Mouse (Mus musculus): ENCODE results near the gene Fbxw8.

Fbxw8 gene

DNA sequence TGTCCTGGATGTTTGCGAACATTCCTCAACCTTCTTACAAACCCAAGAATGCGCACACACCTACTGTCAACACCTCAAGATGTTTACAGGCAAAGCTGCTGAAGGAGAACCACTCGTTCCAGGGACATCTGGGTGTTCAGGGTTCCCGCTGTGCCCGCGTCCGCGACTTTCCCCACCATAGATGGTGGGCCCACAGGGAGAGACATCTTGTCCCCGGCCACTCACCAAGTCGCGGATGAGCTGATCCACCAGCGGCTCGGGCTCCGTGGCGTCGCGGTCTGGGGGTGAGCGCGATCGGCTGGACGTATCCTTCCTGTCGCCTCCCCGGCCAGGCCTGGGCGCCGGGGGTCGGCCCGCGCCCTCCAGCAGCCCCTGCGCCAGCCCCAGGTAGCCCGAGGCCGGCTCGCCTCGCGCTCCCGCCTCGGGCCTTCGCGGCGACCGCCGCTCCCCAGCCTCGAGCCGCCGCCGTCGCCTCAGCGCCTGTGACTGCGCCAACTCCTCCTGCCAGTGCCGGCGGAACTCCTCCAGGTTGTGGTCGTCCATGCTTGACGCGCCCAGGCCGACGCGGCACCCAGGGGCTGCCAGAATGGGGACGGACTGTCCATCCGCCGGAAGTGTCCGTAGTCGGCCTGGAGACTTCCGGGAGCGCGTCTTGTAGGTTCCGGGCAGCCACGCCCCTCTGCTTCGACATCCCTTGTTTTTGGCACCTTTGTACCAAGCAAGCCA lies at the start of gene Fbxw8:
Gene Fbxw8 (minus strand): TSS at position 626 of the 726 bp plus-strand sequence.
- peak; percentile 79 for DNase-seq

GRCm38 (mm10) chr5:118204675-118205440 lies 49.6 kb upstream of the Fbxw8 start:
- no peak for DNase-seq

DNA sequence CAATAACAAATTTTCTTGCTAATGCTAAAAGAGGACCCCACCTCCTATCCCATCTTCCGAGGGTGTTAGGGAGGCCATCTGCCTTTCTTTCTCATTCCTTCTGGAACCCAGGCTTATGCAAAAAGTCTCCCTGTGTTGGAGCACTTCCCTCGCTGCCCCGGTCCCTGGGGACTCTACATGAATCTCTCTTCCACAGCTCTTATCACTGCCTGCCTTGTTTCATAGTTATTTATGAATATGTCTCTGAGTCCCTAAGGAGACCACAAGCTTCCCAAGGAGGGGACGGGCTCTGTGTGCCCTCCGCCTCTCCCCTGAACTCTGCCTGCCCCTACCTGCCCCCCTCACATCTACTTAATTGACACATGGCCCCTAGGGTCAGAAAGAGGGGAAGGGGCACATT lies 44.4 kb upstream of the Fbxw8 start:
- DNase-seq: no peak

- no peak for DNase-seq
Measured at GRCm38 (mm10) chr5:118197421-118197820, 42.2 kb upstream of the Fbxw8 start.

- peak; percentile 24 for DNase-seq
Measured at GRCm38 (mm10) chr5:118192221-118192620, 37.0 kb upstream of the Fbxw8 start.

DNA sequence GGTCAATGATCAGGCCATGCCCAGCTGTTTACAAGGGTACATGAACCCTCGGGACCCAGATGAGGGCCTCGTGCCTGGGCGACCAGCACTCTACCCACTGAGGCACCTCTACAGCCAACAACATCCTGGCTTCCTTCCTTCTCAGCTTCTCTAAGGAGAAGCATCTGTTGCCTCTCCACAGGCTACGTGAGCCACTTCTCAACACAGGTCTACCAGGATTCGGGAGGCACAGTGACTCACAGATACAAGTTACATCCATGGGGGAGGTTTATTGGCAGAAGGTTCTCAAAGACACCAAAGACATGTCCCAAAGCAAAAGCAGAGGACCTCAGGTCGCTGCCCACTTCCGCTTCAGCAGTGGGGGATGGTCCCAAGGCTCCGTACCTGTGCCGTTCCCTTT lies 35.2 kb upstream of the Fbxw8 start:
- no peak for DNase-seq

DNA sequence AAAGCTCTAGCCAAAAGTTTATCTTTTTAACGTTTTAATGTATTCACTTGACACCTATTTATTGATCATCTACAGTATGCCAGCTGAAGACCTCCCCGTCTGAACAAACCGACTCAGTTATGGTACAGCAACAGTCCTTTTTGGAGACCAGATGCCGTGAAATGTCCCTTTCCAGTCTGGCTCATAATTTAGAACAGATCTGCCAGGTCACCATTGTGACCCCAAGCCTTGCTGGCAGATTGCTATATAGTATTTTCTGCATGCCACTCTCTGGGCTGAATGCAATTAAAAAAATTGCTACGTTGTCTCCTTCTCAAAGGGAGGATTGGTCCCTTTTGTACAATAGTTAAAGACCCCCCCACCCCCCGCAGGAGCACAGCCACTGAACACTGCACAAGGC lies 33.1 kb upstream of the Fbxw8 start:
- DNase-seq: no peak

DNA sequence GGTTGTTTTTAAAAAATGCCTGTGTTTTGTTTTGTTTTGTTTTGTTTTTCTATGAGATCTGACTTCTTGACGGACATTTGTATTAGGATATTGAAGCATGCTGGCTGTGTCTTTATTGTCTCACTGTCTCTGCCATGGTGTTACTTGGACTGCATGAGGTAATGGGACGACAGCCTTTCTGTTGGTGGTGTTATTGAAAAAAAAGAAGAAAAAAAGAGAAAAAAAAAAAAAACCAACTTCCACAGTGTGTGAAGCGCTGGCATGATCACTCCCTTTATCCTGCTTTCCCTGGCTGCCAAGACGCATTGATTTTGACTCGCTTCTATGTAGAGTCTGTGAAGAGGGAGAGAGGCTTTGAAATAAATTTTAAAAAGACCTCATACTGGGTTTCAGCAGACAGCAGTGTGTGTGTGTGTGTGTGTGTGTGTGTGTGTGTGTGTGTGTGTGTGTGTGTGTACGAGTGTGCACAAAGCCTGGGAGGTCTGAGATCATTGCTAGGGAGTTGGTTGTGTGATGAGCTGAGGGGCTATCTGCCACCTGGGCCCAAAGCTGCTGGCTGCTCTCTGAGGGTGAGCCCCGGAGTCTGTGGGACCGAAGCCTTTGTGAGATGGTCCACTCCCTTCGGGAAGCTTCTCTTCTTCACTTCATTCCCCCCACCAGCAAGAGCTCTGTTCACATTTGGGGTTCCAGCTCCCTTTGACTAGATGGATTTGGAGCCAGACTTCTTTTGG lies 31.8 kb upstream of the Fbxw8 start:
- DNase-seq: no peak

DNA sequence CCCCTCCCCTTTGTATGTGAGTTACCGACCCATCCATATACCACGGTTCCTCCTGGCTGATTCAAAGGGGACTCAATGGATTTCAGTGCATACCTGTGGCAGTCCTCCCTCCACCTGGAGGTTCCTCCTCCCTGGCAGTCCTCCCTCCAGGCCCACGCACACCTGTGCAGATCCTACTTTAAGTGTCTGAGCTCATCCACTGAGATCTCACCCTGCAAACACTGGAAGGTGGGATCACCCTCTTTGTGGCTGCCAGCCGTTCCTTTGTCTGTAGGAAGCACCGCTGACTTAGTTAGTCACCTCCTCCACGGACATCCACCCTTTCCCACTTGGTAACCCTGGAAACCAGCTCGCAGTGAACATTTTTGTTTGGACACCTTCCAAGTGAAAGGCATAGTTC lies 22.4 kb upstream of the Fbxw8 start:
- DNase-seq: no peak

GRCm38 (mm10) chr5:118175137-118175536 lies 19.9 kb upstream of the Fbxw8 start:
- no peak for DNase-seq

DNA sequence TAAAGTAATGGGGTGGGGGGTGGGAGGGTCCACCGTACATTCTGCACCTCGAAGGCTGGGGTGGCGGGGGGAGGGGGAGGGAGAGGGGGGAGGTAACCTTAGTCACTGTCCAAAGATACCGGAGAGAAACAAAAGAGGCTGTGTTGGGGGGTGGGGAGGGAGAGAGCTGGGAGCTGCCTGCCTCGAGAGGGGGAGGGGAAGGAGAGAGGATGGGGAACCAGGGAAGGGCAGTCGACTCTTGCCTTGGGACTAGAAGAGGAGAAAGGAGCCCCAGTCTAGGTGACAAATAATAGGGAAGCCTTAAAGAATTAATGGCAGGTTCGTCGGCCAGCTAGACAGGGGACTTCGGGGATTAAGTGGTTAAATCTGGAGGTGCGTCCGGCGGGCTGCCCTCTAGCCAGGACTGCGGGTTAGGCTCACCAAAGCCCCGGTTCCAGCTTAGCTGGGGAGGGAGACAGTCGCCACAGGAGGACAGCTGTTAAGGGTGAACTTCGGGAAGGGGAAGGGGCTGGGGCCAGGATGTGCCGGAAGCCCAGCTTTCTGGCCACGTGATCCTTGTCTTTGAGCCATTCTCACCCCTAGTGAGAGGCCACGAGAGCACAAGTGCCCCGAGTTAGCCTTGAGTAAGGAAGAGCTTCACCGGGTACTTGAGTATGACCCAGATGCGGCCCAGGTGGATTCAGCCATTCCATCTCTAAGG lies 19.2 kb upstream of the Fbxw8 start:
- DNase-seq: no peak

DNA sequence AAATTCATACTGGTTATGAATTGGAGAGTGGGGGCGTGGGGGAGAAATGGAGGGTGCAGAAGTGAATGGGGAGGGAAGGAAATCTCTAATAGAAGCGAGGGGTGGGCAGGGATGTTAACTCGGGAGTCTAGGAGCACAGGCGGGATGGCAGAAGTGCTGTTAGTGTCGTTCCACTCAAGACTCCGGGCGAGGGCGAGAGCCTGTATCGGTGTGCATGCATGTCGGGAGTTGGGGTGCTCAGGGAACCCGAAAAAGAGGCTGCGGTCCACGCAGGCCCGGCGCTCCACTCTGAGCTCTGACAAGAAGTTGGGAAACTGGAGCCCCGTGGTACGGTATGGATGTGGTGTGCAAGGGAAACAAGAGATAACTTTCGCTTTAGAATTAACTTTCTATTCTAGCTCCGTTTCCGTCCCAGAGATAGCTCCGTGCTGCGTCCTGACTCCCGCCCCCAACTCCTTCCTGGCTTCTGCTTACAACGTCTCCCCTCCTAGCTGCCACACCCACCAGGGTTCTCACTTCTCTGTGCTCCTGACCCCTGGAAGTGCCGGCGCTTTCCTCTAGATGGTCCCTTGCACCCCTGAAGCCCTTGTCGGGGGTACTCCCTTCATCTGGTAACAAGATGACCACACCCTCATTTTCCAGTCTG lies 16.9 kb upstream of the Fbxw8 start:
- DNase-seq: no peak

DNA sequence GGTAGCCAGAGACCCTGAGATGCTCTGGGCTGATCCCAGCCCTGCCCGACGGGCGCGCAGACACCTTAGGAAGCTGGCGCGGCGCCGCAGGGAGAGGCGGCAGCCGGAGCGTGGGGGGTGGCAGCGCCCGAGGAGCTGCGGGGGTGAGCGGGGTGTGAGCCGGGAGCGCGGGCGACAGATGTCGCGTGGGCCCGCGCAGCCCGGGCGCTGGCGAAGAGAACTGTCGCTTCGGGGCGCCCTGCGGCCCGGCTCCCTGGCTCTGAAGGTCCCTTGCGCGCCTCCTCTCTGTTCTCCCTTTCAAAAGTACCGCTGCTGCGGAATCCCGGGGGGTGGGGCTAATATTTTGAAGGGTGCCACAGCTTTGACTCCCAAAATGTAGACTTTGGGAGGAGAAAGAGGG lies 16.4 kb upstream of the Fbxw8 start:
- no peak for DNase-seq

DNA sequence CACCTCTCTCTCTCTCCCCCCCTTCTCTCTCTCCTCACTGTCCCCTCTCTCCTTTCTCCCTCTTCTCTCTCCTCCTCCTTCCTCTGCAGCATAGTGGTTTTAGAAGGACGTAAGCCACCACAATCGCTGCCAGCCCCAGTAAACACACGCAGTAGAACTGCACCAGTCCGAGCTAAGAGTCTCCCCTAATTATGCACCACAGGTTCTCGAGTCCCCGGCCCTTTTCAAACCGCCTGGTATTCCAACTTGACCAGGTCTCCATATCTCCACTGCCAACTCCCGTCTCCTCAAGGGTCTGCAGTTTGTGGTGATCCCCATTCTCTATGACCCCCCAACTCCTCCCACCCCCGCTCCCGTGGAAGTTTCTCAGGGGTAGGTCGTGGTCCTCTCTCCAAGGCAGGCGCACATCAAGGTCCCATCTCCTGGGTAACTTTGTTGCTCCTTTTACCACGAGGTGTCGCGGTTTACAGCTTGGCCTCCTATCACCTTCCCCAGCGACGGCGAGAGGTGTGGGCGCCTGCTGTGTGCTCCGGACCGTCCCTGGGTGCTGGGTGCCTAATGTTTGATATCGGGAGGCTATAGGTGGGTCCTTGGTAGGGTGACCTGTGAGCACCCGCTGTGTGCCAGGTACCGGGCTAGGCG lies 15.7 kb upstream of the Fbxw8 start:
- no peak for DNase-seq

DNA sequence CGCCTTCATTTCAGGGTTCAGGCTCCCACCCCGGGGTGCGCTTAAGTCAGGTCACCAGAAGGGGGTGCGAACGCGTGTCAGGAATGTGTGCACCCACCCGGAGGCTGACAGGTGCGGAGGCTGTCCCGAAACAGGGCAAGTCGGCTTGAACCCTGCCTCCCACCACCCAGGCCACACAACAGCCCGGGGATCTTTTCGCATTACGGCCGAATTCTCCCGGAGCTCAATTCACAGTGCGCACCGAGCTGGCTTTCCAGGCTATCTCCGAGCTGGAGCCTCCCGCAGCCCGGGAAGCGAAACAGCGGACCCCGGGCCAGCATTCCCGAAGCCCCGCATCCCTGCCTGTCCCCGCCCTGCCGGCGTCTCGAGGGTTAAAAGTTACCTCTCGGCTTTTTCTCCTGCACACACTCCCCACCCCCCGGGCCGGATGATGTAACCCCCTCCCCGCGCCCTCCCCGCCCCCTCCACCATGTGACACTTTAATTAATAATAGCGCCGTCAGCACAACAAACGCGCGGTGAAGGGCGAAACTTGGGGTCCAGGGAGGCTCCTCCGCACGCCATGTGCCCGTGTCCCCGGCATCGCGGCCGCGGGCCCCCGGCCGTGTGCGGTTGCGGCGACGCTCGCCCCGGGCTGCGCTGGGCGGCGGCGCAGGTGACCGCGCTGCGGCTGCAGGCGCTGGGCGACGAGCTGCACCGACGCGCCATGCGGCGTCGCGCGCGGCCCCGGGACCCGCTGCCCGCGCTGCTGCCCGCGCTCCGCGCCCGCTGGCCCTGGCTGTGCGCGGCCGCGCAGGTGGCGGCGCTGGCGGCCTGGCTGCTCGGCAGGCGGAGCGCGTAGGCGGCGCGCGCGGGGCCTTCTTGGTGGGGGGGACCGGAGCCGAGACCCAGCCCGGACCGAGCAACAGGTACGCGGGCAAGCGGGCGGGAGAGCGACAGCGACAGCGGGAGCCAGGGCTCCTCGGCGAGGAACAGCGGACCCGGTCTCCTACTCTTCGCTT lies 14.3 kb upstream of the Fbxw8 start:
- DNase-seq: peak; percentile 42

DNA sequence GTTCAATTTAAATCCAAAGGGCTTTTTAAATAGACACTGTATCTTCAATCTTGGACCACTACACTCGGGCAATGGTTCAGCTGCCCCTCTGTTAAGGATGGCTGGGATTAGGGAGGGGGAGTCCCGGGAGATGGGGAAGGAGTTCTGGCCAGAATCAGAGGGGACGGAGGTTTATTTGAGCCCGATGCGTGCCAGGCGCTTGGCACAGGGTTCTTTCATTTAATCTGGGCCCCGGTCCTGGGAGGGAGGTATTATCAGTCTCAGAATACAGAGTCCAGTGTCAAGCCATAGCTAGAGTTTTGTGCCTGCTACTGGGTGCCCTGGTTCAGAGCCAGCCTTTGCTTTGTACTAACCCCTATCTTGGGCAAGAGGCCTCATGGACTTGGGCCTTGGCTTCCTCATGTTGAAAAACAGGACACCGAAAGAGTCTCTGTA lies 12.3 kb upstream of the Fbxw8 start:
- DNase-seq: no peak

DNA sequence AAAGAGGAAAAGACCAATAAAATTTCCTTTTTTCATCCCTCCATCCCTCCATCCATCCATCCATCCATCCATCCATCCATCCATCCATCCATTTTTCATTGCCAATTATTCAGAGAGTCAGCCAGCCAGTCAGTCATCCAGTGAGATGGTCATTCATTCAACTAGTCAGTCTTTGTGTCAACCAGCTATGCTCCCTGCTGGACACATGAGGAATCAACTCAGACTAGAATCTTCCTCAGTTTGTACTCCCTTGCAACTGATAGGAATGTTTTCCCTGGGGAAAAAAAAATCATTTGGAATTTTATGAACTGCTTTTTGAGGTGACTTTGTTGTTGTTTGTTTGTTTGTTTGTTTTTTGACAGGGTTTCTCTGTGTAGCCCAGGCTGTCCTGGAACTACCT lies 10.2 kb upstream of the Fbxw8 start:
- DNase-seq: no peak

DNA sequence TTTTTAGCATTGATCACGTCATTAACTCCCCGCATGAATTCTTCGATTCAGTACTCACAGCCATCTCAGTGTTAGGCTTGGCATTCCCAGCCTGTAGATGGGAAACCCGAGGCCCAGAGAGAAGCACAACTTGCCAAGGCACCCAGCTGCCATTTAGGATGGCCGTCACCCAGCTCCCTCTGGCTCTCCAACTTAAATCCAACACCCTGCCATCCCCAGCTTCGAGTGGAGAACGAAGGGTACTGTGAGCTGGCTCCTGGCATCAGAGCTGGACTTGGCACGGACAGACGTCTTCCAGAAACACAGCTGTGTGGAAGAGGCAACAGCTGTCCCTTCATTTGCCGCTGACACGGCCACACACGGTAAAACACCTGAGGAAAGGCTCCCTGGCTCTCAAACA lies 9.3 kb upstream of the Fbxw8 start, which contains the start of gene Hrk:
Gene Hrk (plus strand): TSS at position 68 of the 400 bp plus-strand sequence.
- no peak for DNase-seq

DNA sequence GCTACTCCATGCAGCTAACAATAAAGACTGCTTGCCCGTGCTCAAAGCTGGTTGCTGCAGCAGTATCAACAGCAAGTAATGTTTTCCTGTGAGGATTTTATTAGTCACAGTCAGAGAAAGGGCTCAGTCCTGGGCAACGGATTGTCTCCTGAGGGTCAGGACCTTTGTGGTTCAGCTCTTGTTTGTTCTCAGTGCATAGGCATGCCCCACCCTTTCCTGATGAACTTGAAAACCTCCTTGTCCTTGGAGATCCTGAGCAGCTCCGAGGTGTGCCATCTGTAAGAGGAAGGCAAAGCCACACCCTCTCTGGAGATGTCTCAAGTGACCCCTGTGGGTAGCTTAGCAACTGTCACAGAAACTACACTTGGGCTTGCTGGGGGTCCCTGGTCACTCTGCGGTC lies 5.4 kb upstream of the Fbxw8 start:
- DNase-seq: no peak

GRCm38 (mm10) chr5:118156976-118157375 lies 1.7 kb upstream of the Fbxw8 start:
- DNase-seq: no peak

- DNase-seq: no peak
Measured at GRCm38 (mm10) chr5:118155565-118155947, 292 bp upstream of the Fbxw8 start.
